Comparison of ENCODE assay signal across 8 mouse cellular contexts in the genomic region with DNA sequence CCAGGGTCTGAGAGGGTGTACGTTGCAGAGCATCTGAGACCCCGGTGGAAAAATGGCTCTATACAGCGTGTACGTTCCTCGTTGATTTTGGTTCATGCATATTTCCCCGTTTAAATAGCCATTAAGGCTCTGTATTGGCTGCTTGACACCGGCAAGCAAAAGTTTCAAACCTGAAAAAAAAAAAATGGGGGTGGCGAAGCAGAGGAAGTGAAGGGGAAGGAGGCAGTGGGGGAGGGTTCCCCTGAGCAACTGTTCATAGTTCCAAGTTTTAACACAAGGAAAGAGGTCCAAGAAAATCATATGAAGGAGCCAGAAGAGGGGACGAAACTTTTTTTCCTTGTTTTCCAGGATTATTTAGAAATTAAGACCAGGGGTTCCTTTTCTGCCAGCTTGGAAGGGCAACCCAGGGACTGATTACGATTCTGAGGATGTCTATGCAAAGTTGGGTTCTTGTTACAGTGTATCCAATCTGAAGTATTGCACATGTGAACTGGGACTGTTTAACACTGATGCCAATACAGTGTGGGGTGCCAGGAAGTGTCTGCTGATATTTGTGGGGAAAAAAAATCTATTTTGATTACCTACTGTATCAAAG. TPM values are rescaled to one million over a fixed set of nuclear protein-coding genes. Genes with fewer than 3 reads are reported as not detected.
DNase-seq lines count a peak whose midpoint lies in the region; ATAC-seq and TF ChIP-seq lines count a peak whose summit lies in the region.

A gene (minus strand): TSS at position 173 of the 595 bp plus-strand sequence.

- DNase-seq in gastrocnemius, adult 2 months = no peak
- DNase-seq in gastrocnemius, postnatal 14 days = no peak
- DNase-seq in ES-CJ7 (ENCODE audit: low read depth, low spot score) = peak; percentile 7
- DNase-seq in induced T-regulatory cell, adult 2 months (ENCODE audit: low read depth) = peak; percentile 75
- no peak for DNase-seq in cerebellum, adult 9-11 months

- H3K9ac ChIP-seq in forebrain, embryonic 13.5 days = peak within 1 kb of the TSS; percentile 93
- H3K9ac ChIP-seq in lung, embryonic 15.5 days = peak within 1 kb of the TSS; percentile 78
- H3K9ac ChIP-seq in stomach, embryonic 15.5 days = peak within 1 kb of the TSS; percentile 80

- no peak for ATAC-seq in forebrain, embryonic 13.5 days
- ATAC-seq in lung, embryonic 15.5 days (ENCODE audit: borderline replicate concordance, extremely low read depth, low FRiP score, low TSS enrichment) = no peak
- no peak for ATAC-seq in stomach, embryonic 15.5 days (ENCODE audit: insufficient read depth, low FRiP score, low read depth)

- peak within 1 kb of the TSS; percentile 83 for H3K4me3 ChIP-seq in gastrocnemius, adult 2 months
- peak within 1 kb of the TSS; percentile 87 for H3K4me3 ChIP-seq in forebrain, embryonic 13.5 days
- H3K4me3 ChIP-seq in lung, embryonic 15.5 days = peak within 1 kb of the TSS; percentile 91
- peak within 1 kb of the TSS; percentile 93 for H3K4me3 ChIP-seq in stomach, embryonic 15.5 days (replicated peaks)

- no peaks in the 10 kb centered on the region for H3K36me3 ChIP-seq in forebrain, embryonic 13.5 days (ENCODE audit: poor library complexity, severe bottlenecking)
- H3K36me3 ChIP-seq in lung, embryonic 15.5 days = no peaks in the 10 kb centered on the region
- H3K36me3 ChIP-seq in stomach, embryonic 15.5 days = no peaks in the 10 kb centered on the region

- H3K27me3 ChIP-seq in forebrain, embryonic 13.5 days = no peaks in the 10 kb centered on the region
- no peaks in the 10 kb centered on the region for H3K27me3 ChIP-seq in lung, embryonic 15.5 days
- H3K27me3 ChIP-seq in stomach, embryonic 15.5 days (replicated peaks) = no peaks in the 10 kb centered on the region

- peak within 1 kb of the TSS; percentile 95 for H3K27ac ChIP-seq in gastrocnemius, adult 2 months
- peak within 1 kb of the TSS; percentile 86 for H3K27ac ChIP-seq in forebrain, embryonic 13.5 days
- peak within 1 kb of the TSS; percentile 98 for H3K27ac ChIP-seq in lung, embryonic 15.5 days
- H3K27ac ChIP-seq in stomach, embryonic 15.5 days = peak within 1 kb of the TSS; percentile 96

- no peak for TF ChIP-seq CTCF in gastrocnemius, adult 2 months (IDR thresholded peaks at IDR 0.05)

- intact Hi-C loops in gastrocnemius, adult 2 months (cut with DNase I) = no loop called here
- intact Hi-C loops in gastrocnemius, postnatal 14 days (cut with DNase I; ENCODE audit: low total_unique reads) = no loop called here

- H3K4me1 ChIP-seq in forebrain, embryonic 13.5 days = peaks cover 34% of the 10 kb centered on the region
- H3K4me1 ChIP-seq in lung, embryonic 15.5 days = peaks cover 24% of the 10 kb centered on the region
- H3K4me1 ChIP-seq in stomach, embryonic 15.5 days = no peaks in the 10 kb centered on the region

- no peaks in the 10 kb centered on the region for H3K9me3 ChIP-seq in forebrain, embryonic 13.5 days (replicated peaks)
- H3K9me3 ChIP-seq in lung, embryonic 15.5 days = no peaks in the 10 kb centered on the region
- H3K9me3 ChIP-seq in stomach, embryonic 15.5 days = no peaks in the 10 kb centered on the region

- peak within 1 kb of the TSS; percentile 78 for H3K4me2 ChIP-seq in forebrain, embryonic 13.5 days
- H3K4me2 ChIP-seq in lung, embryonic 15.5 days = peak within 1 kb of the TSS; percentile 93
- H3K4me2 ChIP-seq in stomach, embryonic 15.5 days = peak within 1 kb of the TSS; percentile 80

- WGBS in forebrain, embryonic 13.5 days = 1% methylated on average over 10 of the region's 10 CpGs
- WGBS in lung, embryonic 15.5 days = 2% methylated on average over 10 of the region's 10 CpGs
- WGBS in stomach, embryonic 15.5 days = 5% methylated on average over 10 of the region's 10 CpGs

RNA-seq across cellular contexts. Expression of the gene that starts here (rescaled TPM):
- not detected for total RNA-seq in gastrocnemius, adult 2 months (2021)
- under 1 TPM; 0.11 to 0.18 TPM for total RNA-seq in gastrocnemius, postnatal 14 days (2021)
- polyA plus RNA-seq in forebrain, embryonic 13.5 days (2015; fragmentation: Nextera tagmentation; extraction: Ambion mirVana) = not detected in 2 replicates
- polyA plus RNA-seq in lung, embryonic 15.5 days (2015; fragmentation: Nextera tagmentation; extraction: Ambion mirVana) = not detected in 2 replicates
- not detected in 2 replicates for polyA plus RNA-seq in stomach, embryonic 15.5 days (2015; fragmentation: Nextera tagmentation; extraction: Ambion mirVana)

Comparison
In these comparisons a context has a peak if more than half of its experiments do, and no peak if none do; other contexts are left out.
1. DNase-seq: peak in ES-CJ7 (single experiment) and induced T-regulatory cell, adult 2 months (single experiment); none in gastrocnemius, adult 2 months (single experiment), gastrocnemius, postnatal 14 days (single experiment) and cerebellum, adult 9-11 months (single experiment).
2. Peak in every context shown above with its lines, with median percentiles within 50 percentile points of each other: H3K27ac ChIP-seq, H3K4me3 ChIP-seq, H3K4me2 ChIP-seq and H3K9ac ChIP-seq.